Mouse (Mus musculus) liver, postnatal 0 days (tissue): ENCODE results near the gene Pcgf2.

Source experiments
- CTCF ChIP-seq: sonication (generic); IDR thresholded peaks from 2 replicates; pipeline ENCODE4 v1.5.1; 2016; ENCODE audit warnings: antibody characterized with exemption, low read depth
- EP300 ChIP-seq: IDR thresholded peaks from 2 replicates; pipeline ENCODE4 v1.6.1; 2016; ENCODE audit warnings: antibody characterized with exemption, low read depth, mild to moderate bottlenecking

GRCm38 (mm10) chr11:97673148-97673547, 27.1 kb downstream of the Pcgf2 start:
- TF ChIP-seq CTCF (no peak), EP300 (no peak)
